Mouse (Mus musculus) cerebellum, adult (tissue): ENCODE data around the gene Defb25.

Source experiments
- ATAC-seq: cut with Nextera tagmentation; 2 replicates; pipeline ENCODE4 v1.9.2; 2017; ENCODE audit warnings: mild to moderate bottlenecking, moderate library complexity, mixed read lengths; ENCODE audit not compliant: insufficient number of reproducible peaks, low FRiP score, low TSS enrichment

Defb25 gene

GRCm38 (mm10) chr2:152629239-152629638 lies 6.4 kb upstream of the Defb25 start:
- no peak for ATAC-seq

GRCm38 (mm10) chr2:152628066-152628465 lies 5.2 kb upstream of the Defb25 start:
- ATAC-seq: no peak

GRCm38 (mm10) chr2:152626774-152627591 lies 4.1 kb upstream of the Defb25 start, which contains the start of gene Rem1:
TSS of gene Rem1 (plus strand) at chr2:152626951.
- ATAC-seq: no peak

GRCm38 (mm10) chr2:152625256-152625655 lies 2.4 kb upstream of the Defb25 start:
- ATAC-seq: no peak

GRCm38 (mm10) chr2:152624566-152624965 lies 1.7 kb upstream of the Defb25 start:
- no peak for ATAC-seq

GRCm38 (mm10) chr2:152622151-152622550 lies 702 bp downstream of the Defb25 start:
- no peak for ATAC-seq

GRCm38 (mm10) chr2:152620367-152621134 lies 2.3 kb downstream of the Defb25 start:
- no peak for ATAC-seq

- ATAC-seq: no peak
These were observed 5.5 kb downstream of the Defb25 start for GRCm38 (mm10) chr2:152617374-152617773.

GRCm38 (mm10) chr2:152616470-152616869 lies 6.4 kb downstream of the Defb25 start:
- ATAC-seq: no peak

- peak; percentile 72 for ATAC-seq
These were observed 7.3 kb downstream of the Defb25 start for GRCm38 (mm10) chr2:152615563-152615962.

- no peak for ATAC-seq
These were observed 10.7 kb downstream of the Defb25 start for GRCm38 (mm10) chr2:152612193-152612592.

GRCm38 (mm10) chr2:152608719-152609118 lies 14.1 kb downstream of the Defb25 start:
- ATAC-seq: no peak

GRCm38 (mm10) chr2:152607746-152608145 lies 15.1 kb downstream of the Defb25 start:
- no peak for ATAC-seq

GRCm38 (mm10) chr2:152604057-152604456 lies 18.8 kb downstream of the Defb25 start, which contains the start of gene Defb36:
TSS of gene Defb36 (plus strand) at chr2:152604327.
- ATAC-seq: no peak

- ATAC-seq: no peak
These were observed 21.4 kb downstream of the Defb25 start for GRCm38 (mm10) chr2:152601275-152601960.

GRCm38 (mm10) chr2:152600076-152600475 lies 22.8 kb downstream of the Defb25 start:
- no peak for ATAC-seq

GRCm38 (mm10) chr2:152599299-152599698 lies 23.6 kb downstream of the Defb25 start, which contains the start of gene Defb45:
TSS of gene Defb45 (minus strand) at chr2:152599399.
- ATAC-seq: no peak

- ATAC-seq: no peak
These were observed 33.8 kb downstream of the Defb25 start for GRCm38 (mm10) chr2:152589021-152589420.

GRCm38 (mm10) chr2:152588450-152588849 lies 34.4 kb downstream of the Defb25 start:
- ATAC-seq: no peak

GRCm38 (mm10) chr2:152586926-152587560 lies 35.8 kb downstream of the Defb25 start:
- no peak for ATAC-seq
